Mouse (Mus musculus) kidney, postnatal 10 days (tissue): Measurements from ENCODE around the gene Zfp354a.
"Not testable (repeated sequence)": the region's sequence is repeated elsewhere in the genome, so short reads cannot be mapped to it uniquely, and the experiment has no call there.

ENCODE experiments used
- DNase-seq: peaks from one replicate; pipeline ENCODE4 v3.0.0; 2021; ENCODE audit warnings: mixed read lengths

Gene Zfp354a

DNA sequence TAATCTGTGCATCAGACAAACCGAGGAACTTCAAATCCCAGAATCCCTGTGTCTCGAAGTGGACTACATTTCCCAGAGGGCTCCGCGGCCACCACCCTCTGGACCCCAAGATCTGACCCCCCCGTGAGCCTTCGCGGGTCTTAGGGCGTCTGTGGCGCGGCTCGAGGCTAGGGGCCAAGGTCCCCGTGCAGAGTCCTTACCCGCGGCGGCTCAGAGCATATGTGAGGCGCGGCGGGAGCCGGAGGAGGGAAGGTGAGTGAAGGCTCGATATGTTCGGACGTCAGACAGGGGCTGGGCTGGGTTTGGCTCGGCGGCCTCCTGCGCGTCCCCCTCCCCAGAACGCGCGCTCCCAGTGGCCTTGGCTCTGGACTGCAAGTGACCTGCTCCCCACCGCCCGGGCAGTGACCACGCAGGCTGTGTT, at the start of gene Zfp354a:
Zfp354a (plus strand) TSS at position 107 of the 421 bp plus-strand sequence.
- DNase-seq = peak; percentile 90

DNA sequence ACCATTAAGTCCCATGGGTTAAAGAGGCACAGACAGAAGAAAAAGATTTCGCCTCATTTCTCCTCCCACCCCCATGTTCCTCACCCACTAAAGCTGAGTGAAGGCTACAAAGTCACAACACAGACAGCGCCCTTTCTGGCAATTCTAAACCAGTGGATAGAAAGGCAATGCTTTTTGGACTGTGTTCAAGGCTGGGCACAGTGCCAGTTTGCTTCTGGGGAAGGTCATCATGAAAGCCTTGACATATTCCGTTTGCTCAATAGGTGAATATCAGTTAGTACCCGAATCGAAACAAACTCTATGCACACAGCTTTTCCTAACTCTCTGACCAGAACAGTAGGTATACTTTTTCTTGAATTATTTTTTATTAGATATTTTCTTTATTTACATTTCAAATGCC, 47.2 kb upstream of the Zfp354a start:
- peak; percentile 68 for DNase-seq

DNA sequence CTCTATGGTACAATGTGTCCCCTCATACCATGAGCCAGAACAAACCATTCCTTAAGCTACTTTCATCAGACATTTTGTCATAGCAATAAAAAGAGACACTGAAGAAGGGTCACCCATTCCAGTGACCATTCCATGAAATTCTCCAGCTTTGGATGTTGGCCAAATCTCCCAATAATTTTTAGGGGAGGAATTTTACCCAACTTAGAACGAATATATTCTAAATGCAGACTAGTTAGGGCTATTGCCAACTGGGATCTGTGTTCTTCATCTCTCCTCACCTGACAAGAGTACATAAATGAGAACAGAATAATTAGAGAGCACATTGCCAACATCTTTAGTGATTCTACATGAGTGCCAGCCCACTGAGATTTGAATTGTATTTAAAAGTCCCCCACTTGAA, 45.1 kb upstream of the Zfp354a start, which contains the start of gene Olfr54:
Olfr54 (plus strand) TSS at position 301 of the 400 bp plus-strand sequence.
- DNase-seq = no peak

DNA sequence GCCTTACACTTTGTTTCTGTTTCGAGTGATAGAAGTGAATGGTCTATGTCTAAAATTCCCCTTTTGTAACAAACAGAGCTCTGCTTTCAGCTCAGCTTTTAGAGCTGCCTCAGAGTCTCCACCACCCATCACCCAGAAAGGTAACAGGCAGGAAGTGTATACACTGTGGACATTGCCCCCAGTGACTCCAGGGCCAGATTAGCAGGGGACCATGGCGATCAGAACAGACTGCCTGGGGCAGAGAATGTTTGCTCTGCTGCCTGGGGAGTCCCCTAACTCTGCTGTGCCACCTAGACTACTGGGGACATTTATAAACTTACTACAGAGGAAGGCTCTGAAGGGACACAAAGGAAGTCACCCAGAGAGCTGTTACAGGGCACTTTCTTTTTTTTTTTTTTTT, 42.7 kb upstream of the Zfp354a start:
- DNase-seq = no peak

DNA sequence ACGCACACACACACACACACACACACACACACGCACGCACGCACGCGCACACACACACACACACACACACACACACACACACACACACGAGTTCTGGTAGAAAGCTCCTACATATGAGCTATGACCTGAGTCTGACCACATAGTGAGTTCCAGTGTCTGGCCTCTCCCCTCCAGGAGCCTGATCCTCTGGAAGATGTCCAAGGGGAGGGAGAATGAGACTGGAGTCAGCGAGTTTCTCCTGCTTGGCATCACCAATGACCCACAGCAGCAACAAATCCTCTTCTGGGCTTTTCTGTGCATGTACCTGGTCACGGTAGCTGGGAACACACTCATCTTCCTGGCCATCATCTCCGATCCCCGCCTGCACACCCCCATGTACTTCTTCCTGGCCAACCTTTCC, 32.2 kb upstream of the Zfp354a start:
- peak; percentile 16 for DNase-seq

DNA sequence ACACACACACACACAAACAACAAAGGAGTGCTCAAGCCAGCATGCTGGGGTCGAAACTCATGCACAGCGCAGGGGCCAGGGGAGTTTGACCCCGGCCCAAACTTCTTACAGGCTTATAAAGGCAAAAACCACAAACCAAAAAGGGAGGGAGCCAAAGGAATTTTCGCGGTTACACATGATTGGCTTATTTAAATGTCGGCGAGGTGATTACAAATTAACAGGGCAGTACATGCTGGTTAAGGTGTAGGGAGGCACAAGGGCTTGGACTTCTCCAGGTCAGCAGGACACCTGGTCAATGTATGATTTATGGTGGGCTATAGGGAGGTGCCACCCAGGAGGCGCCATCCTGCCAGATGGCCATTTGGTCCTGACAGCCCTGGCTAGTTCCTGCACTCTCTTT, 29.7 kb upstream of the Zfp354a start:
- peak; percentile 21 for DNase-seq

DNA sequence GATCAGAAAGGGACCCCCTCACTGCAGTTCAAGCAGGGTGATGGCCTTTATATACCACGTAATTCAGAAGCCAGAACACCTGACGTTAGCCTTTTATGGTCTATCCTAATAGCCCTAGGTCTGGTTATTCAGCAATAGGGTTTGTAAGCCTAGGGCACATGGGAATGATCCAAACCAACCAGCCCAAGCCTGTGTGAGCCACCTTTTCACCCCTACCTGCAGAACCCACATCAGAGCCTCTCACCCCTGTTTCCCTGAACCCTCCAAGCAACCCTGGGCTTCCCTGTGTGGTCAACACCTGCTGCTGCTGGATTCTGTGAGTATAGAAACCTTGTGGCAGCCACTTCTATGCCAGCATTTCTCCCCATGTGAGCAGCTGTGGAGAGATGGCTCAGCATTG, 28.8 kb upstream of the Zfp354a start:
- DNase-seq = peak; percentile 13

DNA sequence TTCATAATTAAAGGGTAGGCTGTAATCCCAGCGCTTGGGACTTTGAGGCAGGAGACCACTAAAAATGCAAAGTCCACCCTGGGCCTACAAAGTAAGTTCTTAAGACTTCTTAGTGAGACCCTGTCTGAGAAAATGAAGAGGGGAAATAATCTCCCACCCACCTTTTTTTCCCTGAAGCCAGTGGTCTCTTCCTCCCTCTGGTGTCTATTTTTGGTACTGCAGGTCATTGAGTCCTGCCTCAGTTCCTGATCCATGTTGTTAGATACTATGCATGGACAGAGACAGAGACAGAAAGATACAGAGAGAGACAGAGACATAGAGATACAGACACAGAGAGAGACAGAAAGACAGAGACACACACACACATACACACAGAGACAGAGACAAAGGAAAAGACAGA, 26.2 kb upstream of the Zfp354a start:
- peak; percentile 45 for DNase-seq

DNA sequence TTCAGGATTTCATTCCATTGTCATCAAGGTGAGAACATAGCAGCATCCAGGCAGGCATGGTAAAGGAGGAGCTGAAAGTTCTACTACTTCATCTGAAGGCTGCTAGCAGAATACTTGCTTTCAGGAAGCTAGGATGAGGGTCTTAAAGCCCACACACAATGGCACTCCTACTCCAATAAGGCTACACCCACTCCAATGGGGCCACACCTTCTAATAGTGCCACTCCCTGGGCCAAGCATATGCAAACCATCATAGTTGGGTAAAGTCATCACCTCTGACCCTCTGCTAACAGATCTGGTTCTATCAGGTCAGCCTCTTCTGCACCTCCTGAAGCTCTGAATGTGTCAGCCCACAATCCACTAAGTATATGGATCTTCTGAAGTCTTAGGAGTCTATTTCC, 24.9 kb upstream of the Zfp354a start:
- DNase-seq = not testable (repeated sequence)

DNA sequence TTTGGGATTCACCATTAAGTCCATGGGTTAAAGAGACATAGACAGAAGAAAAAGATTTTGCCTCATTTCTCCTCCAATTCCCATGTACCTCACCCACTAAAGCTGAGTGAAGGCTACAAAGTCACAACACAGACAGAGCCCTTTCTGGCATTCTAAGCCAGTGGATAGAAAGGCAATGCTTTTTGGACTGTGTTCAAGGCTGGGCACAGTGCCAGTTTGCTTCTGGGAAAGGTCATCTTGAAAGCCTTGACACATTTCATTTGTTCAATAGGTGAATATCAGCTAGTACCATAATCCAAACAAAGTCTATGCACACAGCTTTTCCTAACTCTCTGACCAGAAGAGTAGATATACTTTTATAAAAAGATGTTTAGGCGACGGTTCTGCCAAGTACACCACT, 23.1 kb upstream of the Zfp354a start:
- peak; percentile 55 for DNase-seq

DNA sequence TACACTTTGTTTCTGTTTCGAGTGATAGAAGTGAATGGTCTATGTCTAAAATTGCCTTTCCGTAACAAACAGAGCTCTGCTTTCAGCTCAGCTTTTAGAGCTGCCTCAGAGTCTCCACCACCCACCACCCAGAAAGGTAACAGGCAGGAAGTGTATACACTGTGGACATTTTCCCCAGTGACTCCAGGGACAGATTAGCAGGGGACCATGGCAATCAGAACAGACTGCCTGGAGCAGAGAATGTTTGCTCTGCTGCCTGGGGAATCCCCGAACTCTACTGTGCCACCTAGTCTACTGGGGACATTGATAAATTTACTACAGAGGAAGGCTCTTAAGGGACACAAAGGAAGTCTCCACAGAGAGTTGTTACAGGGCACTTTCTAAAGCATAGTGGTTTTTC, 14.3 kb upstream of the Zfp354a start:
- DNase-seq = not testable (repeated sequence)

DNA sequence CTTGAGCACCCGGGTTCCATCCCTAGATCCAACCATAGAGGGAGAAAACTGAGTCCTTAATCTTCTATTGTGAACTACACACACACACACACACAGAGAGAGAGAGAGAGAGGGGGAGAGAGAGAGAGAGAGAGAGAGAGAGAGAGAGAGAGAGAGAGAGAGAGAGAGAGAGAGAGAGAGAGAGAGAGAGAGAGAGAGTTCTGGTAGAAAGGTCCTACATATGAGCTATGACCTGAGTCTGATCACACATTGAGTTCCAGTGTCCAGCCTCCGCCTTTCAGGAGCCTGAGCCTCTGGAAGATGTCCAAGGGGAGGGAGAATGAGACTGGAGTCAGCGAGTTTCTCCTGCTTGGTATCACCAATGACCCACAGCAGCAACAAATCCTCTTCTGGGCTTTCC, 11.2 kb upstream of the Zfp354a start, which contains the start of gene Olfr1375:
Olfr1375 (plus strand) TSS at position 301 of the 400 bp plus-strand sequence.
- not testable (repeated sequence) for DNase-seq

DNA sequence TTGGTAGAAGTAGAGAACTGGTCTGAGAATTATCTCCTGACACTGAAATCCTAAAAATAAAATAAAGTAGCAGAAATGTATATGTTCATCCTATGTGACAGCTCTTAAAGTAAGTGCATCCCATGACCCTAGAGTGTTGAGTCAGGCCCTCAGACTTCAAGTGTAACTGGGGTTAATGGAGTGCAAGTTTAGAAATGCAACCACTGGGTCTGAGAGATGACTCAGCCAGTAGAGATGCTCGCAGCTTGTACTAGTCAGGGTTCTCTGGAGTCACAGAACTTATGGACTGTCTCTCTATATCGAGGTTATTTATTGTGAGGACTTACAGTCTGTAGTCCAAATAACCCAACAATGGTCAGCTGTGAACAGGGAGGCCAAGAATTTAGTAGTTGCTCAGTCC, 7.4 kb upstream of the Zfp354a start:
- no peak for DNase-seq

DNA sequence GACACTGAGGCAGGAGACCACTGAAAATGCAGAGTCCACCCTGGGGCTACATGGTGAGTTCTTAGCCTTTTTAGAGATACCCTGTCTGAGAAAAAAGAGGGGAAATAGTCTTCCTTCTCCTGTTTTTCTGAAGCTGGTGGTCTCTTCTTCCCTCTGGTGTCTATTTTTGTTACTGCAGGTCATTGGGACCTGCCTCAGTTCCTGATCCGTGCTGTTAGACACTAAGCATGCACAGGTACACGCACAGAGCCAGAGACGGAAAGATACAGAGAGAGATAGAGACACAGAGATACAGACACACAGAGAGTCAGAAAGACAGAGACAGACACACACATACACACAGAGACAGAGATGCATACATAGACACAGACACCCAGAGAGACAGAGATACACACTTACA, 5.8 kb upstream of the Zfp354a start:
- no peak for DNase-seq

DNA sequence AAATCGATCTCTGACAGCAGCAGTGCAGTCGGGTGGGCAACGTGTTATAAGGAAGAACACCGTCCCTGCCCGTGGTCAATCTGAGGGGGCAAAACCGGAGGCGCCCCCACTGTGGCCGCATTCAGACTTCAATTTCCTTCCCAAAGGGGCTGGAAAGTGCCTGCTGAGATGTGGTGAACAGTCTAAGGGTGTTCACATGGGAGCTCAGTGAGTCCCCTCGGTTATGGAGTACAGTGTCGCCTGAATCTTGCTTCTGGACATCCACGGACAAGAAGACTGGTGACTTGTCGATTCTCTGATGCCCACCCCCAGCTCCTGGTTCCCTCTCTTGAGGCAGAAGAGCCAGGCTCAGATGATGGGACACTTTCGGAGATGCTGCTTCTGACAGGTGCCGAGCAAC, 583 bp downstream of the Zfp354a start:
- DNase-seq = peak; percentile 11

DNA sequence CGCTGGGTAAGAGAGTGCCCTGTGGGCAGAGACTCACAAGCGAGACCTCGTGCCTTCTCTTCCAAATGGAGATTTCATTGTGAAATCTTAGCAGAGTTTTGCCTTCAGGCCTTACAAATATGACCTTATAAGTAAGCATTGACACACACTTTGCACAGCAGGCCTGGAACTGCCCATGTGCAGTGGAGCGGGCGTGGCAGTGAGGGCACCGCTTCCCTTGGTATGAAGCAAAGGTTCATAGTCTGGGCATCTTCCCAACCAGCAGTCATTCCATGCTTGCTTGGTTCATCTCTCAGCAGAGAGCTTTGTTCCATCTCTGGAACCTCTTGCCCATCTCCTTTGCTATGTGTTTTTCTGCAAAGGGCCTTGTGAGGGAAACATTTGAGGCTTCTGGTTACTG, 1.9 kb downstream of the Zfp354a start:
- DNase-seq = peak; percentile 72

DNA sequence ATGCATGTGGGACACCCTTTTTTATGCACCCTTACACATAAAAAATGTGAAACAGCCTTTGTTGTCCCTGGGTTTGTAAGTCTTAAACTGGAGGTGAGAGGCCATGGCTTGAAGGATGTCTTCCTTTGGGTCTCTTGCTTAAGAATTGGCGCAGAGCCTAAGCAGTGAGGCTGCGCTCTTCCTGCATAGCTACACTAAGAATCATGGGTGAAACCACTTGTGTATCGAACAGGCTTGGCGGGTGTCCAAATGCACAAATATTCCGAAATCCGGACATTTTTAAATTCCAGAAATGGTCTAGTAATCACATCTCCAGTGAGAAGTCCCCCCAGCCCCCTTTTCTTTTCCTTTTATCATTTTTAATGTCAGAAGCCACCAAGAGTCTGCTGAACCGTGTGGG, 4.2 kb downstream of the Zfp354a start:
- DNase-seq = peak; percentile 29

DNA sequence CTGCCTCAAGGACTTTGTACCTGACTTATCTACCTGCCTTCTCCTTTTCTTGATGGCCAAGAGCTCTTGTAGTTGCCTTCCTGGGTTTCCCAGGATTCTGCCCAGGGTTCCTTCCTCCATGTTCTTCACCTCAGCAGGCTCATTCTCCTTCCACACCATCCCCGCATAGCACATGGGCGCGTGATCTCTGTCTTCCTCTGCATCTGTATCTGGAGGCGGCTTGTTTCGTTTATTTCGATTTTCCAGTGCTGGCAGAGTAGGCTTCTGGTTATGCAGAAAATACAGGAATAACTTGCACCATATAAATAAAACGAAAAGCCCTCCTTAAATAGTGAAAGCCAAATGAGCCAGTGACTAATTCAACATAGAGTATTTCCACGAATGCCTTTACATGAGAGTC, 4.8 kb downstream of the Zfp354a start:
- no peak for DNase-seq

DNA sequence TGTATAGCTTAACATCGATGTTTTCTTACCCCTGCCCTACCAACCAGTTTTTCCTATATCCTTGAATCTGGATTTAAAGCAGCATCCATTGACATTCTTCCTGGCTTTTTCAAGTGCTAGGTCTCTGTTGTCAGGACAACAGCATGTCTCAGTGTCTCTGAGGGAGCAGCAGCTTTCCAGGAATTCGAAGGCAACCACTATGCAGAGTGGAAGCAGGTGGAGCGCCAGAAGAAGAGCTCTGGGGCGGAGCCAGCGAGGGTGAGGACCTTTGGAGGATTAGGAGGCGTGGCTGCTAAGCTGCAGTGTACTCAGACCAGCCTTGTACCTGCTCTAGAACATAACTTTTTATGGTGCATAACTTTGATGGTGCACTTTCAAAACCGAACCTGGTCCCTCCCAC, 25.5 kb downstream of the Zfp354a start:
- DNase-seq = peak; percentile 42

DNA sequence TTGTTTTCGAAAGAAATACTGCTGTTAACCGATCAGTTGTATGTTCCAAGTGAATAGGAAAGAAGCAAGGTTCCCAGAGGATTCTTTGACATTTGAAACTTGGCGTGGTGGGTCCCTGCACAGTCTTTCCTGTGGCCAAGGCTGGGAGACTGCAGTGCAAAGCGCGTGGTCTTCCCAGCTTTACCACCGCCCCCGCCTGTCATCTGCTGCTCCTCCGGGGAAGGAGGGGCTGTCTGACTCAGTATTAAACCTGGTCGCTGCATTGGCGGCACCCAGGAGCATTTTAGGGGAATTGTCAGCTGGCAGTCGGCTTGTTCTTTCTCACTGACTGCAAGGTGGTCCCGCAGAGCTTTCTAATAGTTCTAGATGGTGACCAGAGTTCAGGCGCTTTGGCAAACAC, 26.2 kb downstream of the Zfp354a start:
- no peak for DNase-seq

DNA sequence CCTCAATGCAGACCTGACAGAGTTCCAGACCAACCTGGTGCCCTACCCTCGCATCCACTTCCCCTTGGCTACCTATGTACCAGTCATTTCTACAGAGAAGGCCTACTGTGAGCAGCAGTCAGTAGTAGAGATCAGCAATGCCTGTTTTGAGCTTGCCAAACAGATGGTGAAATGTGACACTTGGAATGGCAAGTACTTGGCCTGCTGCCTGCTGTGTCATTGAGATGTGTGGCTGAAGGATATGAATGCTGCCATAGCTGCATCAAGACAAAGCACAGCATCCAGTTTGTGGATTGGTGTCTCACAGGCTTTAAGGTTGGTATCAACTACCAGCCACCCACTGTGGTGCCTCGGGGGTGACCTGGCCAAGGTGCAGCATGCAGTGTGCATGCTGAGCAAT, 48.2 kb downstream of the Zfp354a start:
- no peak for DNase-seq

DNA sequence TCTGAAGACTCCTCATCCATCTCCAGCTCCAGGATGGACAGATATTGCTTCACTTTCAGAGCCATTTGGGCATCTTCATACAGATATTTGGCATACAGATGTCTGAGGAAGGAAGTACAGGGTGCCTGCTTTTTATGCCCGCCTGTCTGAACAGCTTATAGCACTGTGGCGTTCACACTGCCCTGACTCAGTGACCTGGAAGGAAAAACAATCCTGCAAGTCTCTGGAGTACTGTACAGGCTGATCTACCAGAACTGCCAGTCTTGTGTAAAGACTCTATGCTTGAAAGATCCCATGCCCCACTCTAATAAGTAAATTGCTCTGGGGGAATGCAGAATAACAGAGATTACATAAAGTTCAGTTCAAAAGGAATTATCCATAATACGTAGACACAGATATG, 51.6 kb downstream of the Zfp354a start:
- DNase-seq = no peak
